Mouse (Mus musculus) forebrain, embryonic 10.5 days (tissue): ENCODE measurements around the gene Hbb-bs. TPM values are rescaled to one million over a fixed set of nuclear protein-coding genes. Genes with fewer than 3 reads are reported as not detected.
A peak's percentile ranks its signal among the peaks of the same experiment; 100 is the strongest.
"Not testable (repeated sequence)": the region's sequence is repeated elsewhere in the genome, so short reads cannot be mapped to it uniquely, and the experiment has no call there.

Source experiments
- DNase-seq: peaks from one replicate; pipeline ENCODE4 v3.0.0-alpha.2; 2017; ENCODE audit warnings: low spot score; ENCODE audit errors: extremely low spot score
- H3K27ac ChIP-seq: fragments of 300-500 bp; sonication (generic); 2 replicates; pipeline ENCODE4 v1.5.1; 2016; ENCODE audit warnings: mild to moderate bottlenecking
- H3K27me3 ChIP-seq: fragments of 300-500 bp; sonication (generic); 2 replicates; pipeline ENCODE4 v1.6.1; 2016; ENCODE audit warnings: mild to moderate bottlenecking; ENCODE audit not compliant: poor library complexity, severe bottlenecking
- H3K36me3 ChIP-seq: fragments of 300-500 bp; sonication (generic); replicated peaks from 2 replicates; pipeline ENCODE4 v1.6.1; 2016; ENCODE audit warnings: mild to moderate bottlenecking, moderate library complexity
- H3K4me1 ChIP-seq: fragments of 300-500 bp; sonication (generic); 2 replicates; pipeline ENCODE4 v1.6.1; 2016
- H3K4me3 ChIP-seq: fragments of 300-500 bp; sonication (generic); 2 replicates; pipeline ENCODE4 v1.5.1; 2016; ENCODE audit warnings: mild to moderate bottlenecking, moderate library complexity
- H3K9me3 ChIP-seq: fragments of 300-500 bp; sonication (generic); 2 replicates; pipeline ENCODE4 v1.6.1; 2016; ENCODE audit warnings: mild to moderate bottlenecking, moderate library complexity
- WGBS: fragments of 180-500 bp; shearing (Covaris S2); methylation state at CpG from one replicate; pipeline ENCODE4 v1.1.7; 2016; 5-methylcytosine and 5-hydroxymethylcytosine counted together
- polyA plus RNA-seq: library from polyadenylated mRNA; unstranded; fragments of >200 nt; fragmentation: Nextera tagmentation; extraction: Ambion mirVana; gene quantifications from 2 replicates; pipeline ENCODE4 v1.2.1, GENCODE M21; 2016

The Hbb-bs gene
- polyA plus RNA-seq, 1 experiment from 2014 or later: 102 TPM

DNA sequence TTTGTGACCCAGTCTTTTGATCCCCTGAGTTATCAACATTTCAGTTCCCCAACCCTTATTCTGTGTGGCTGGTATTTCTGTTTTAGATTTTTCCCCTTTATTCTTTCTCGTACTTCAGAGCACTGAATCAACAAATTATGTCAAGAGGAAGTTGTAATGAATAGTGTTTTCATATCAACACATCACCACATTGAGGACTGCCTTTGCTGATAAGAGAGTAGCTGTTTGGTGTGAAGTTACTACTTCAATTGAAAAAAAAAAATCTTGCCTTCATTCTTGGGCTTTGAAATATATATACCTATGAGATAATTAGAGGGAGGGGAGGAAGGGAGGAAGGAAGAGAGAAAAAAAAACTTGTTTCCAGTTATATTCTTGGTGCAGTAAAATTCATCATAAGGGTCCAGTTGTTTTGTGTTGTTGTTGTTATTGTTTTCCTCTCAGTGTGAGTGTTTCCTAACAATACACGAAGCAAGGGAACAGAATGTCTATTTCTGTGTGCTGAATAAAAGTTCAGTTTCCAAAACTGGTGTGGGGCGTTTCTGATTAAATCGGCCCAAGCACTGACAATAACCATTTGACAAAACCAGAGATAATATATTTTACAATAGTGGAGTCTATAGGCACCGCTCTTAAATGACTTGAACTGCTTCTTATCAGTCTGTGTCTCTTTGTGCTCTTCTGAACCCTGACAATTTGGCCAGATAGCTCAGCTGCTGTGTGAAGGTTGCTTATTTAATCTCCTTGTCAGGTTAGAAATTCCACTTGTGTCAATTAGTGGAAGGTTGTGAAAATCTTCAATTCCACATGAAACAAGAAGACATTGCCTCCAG lies 18.7 kb downstream of the Hbb-bs start:
- 81% methylated on average over 5 of the region's 5 CpGs for WGBS
- Histone ChIP-seq H3K4me1 (no peaks in the 10 kb centered on the region), H3K4me3 (no peak overlapping the region), H3K36me3 (no peaks in the 10 kb centered on the region), H3K27me3 (no peaks in the 10 kb centered on the region), H3K9me3 (no peaks in the 10 kb centered on the region), H3K27ac (no peak overlapping the region)
- DNase-seq: no peak

DNA sequence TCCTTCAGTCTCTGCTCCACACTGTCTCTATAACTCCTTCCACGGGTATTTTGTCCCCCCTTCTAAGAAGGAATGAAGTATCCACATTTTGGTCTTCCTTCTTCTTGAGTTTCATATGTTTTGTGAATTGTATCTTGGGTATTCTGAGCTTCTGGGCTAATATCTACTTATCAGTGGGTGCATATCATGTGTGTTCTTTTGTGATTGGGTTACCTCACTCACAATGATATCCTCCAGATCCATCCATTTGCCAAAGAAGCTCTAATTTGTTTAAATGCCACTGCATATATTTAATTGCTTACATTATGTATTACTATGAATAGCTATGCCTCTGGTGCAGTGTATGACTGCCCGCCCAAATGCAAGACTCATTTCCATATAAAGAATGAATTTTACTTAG lies 19.8 kb downstream of the Hbb-bs start:
- not testable (repeated sequence) for H3K36me3 ChIP-seq, H3K9me3 ChIP-seq, H3K27ac ChIP-seq, DNase-seq, H3K4me3 ChIP-seq, H3K27me3 ChIP-seq, H3K4me1 ChIP-seq
- WGBS: 80% methylated on average over 2 of the region's 2 CpGs

DNA sequence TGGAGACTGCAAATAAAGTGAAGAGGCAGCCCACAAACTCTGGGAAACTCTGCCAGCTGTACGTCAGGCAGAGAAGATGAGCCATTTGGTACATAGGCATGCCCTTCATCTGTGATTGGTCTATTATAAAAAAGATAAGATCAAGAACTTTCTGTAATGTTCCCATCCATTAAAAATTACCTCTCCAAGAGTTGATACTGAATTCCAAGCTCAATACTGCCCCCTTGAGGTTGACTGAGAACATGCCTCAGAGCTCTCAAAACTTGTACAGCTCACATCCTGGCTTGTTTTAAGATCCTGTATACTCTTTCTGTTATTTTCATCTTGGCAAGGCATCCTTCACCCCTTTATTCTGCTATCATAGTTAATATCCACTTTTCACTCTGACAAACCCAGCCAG lies 21.0 kb downstream of the Hbb-bs start:
- no peaks in the 10 kb centered on the region for H3K27me3 ChIP-seq
- peak; percentile 20 for DNase-seq
- no peaks in the 10 kb centered on the region for H3K36me3 ChIP-seq
- 79% methylated on average over 1 of the region's 1 CpGs for WGBS
- H3K9me3 ChIP-seq: no peaks in the 10 kb centered on the region
- no peak overlapping the region for H3K27ac ChIP-seq
- H3K4me3 ChIP-seq: no peak overlapping the region
- H3K4me1 ChIP-seq: no peaks in the 10 kb centered on the region

DNA sequence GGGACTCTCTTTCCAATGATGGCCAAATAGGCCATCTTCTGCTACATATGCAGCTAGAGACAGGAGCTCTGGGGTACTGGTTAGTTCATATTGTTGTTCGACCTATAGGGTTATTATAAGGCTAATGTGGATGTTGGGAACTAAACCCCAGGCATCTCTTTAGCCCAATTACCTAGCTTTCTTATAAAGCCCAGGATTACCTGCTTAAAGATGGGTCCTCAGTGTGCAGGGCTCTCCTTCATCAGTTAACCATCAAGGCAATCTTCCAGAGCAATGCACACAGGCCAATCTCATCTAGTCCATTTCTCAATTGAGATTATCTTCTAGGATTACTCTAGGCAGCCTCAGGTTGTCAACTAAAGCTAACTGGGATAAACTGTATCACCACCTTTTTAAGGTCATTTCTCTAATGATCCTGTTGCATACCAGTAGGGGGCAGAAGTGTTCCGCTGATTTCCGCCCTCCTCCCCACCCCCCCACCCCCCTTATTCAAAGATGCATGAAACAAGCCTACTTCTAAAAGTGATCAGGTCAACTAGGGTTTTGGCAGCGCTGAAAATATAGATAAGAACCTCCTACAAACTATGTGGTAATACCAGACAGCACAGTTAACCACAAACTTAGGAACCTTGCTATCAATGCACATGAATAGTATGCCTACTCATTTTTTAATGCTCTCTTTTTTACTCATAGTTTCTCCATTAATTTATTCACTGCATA lies 35.1 kb downstream of the Hbb-bs start:
- Histone ChIP-seq H3K4me1 (no peaks in the 10 kb centered on the region), H3K27me3 (no peaks in the 10 kb centered on the region)

DNA sequence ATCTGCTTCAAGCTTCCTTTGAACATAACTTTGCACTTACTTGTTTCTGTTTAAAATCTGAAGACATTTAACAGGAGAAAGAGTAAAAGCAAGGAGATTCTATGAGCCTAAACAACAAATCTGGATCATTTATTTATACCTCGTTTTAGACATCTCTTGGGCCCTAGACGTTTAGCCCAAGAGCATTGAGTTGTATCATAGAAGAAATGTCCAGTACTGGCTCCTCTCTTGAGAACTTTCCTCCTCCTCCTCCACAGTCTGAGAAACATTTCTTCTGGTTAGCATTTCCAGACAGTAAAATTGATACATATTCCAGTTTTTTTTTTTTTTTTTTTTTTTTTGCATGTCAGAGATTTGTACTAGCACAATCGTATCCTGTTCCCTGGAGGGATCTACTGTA lies 36.2 kb downstream of the Hbb-bs start, which contains the start of gene Olfr67:
Gene Olfr67 (minus strand): TSS at position 101 of the 400 bp plus-strand sequence.
- Histone ChIP-seq H3K27ac (no peak within 1 kb of the TSS), H3K4me1 (no peaks in the 10 kb centered on the region), H3K36me3 (no peaks in the 10 kb centered on the region), H3K9me3 (no peaks in the 10 kb centered on the region), H3K4me3 (no peak within 1 kb of the TSS), H3K27me3 (no peaks in the 10 kb centered on the region)
- no peak for DNase-seq
- 87% methylated on average over 3 of the region's 3 CpGs for WGBS

More for the DNA sequence above, 35.1 kb downstream of the Hbb-bs start:
- no peak for DNase-seq
- WGBS: 21% methylated on average over 4 of the region's 4 CpGs
- Histone ChIP-seq H3K27ac (no peak overlapping the region), H3K4me3 (no peak overlapping the region), H3K9me3 (no peaks in the 10 kb centered on the region), H3K36me3 (no peaks in the 10 kb centered on the region)

DNA sequence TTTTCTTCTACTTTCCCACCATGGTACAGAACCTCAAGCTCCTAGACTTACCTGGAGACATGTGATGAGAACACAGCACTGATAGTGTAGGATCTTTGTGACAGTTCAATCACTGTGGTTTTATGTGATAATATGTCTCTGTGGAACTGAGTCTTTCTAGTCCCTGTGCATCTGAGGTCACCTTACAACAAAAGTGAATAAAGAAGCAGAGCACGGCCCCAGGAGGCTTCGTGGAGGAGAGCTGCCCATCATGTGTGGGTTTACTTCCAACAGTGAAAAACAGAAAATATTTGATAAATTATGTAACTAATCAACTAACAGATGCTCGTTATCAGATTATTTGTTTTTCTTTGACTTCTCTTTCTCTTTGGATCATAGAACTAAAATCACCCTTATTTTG lies 48.3 kb downstream of the Hbb-bs start, which contains the start of gene Olfr68:
Gene Olfr68 (minus strand): TSS at position 101 of the 400 bp plus-strand sequence.
- H3K4me3 ChIP-seq: no peak within 1 kb of the TSS
- H3K36me3 ChIP-seq: no peaks in the 10 kb centered on the region
- H3K4me1 ChIP-seq: no peaks in the 10 kb centered on the region
- no peak within 1 kb of the TSS for H3K27ac ChIP-seq
- no peak for DNase-seq
- no peaks in the 10 kb centered on the region for H3K27me3 ChIP-seq
- WGBS: 81% methylated on average over 3 of the region's 3 CpGs
- no peaks in the 10 kb centered on the region for H3K9me3 ChIP-seq

DNA sequence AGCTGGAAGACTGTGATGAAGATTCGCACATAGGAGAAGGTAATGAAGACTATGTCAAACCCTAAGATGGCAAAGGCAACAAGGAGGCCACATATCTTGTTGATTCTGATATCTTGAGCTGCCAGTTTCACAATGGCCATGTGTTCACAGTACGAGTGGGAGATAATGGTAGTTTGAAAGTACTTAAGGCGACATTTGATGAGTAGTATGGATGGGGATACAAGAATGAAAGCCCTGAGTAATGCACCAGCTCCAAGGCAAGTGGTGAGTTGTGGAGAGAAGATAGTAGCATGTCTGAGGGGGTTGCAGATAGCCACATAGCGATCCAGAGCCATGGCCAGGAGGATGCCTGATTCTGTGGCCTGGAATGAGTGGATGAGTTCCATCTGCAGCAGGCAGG lies 50.2 kb downstream of the Hbb-bs start:
- 87% methylated on average over 4 of the region's 4 CpGs for WGBS
- H3K4me3 ChIP-seq: not testable (repeated sequence)

More for the DNA sequence above, 50.2 kb downstream of the Hbb-bs start:
- DNase-seq, H3K27me3 ChIP-seq, H3K9me3 ChIP-seq, H3K27ac ChIP-seq, H3K4me1 ChIP-seq, H3K36me3 ChIP-seq: not testable (repeated sequence)

Other genes with a start within 250 kb of the Hbb-bs start
- not detected in 2 replicates for gene Olfr618, start 238.0 kb downstream of the Hbb-bs start, polyA plus RNA-seq
- gene Olfr619, start 227.5 kb downstream of the Hbb-bs start, polyA plus RNA-seq: not detected in 2 replicates
- gene Olfr620, start 215.6 kb downstream of the Hbb-bs start, polyA plus RNA-seq: not detected in 2 replicates
- not detected in 2 replicates for gene Olfr622, start 185.4 kb downstream of the Hbb-bs start, polyA plus RNA-seq
- gene Olfr623, start 164.4 kb downstream of the Hbb-bs start, polyA plus RNA-seq: not detected in 2 replicates
- 0.04 TPM in 2 replicates for gene Olfr624, start 156.9 kb downstream of the Hbb-bs start, polyA plus RNA-seq
- not detected in 2 replicates for gene Olfr625-ps1, start 145.4 kb downstream of the Hbb-bs start, polyA plus RNA-seq
- gene Olfr243, start 113.4 kb downstream of the Hbb-bs start, polyA plus RNA-seq: not detected in 2 replicates
- gene Olfr628, start 97.7 kb downstream of the Hbb-bs start, polyA plus RNA-seq: not detected in 2 replicates
- not detected in 2 replicates for gene Olfr629, start 83.2 kb downstream of the Hbb-bs start, polyA plus RNA-seq
- not detected in 2 replicates for gene Olfr630, start 70.8 kb downstream of the Hbb-bs start, polyA plus RNA-seq
- not detected in 2 replicates for gene Olfr69, start 56.5 kb downstream of the Hbb-bs start, polyA plus RNA-seq
- not detected in 2 replicates for gene Olfr68, start 48.4 kb downstream of the Hbb-bs start, polyA plus RNA-seq
- gene Olfr67, start 36.3 kb downstream of the Hbb-bs start, polyA plus RNA-seq: not detected in 2 replicates
- gene Hbb-bt, start 14.1 kb downstream of the Hbb-bs start, polyA plus RNA-seq: 183 and 303 TPM in 2 replicates
- 0.37 and 0.52 TPM in 2 replicates for gene Hbb-bh2, start 12.4 kb upstream of the Hbb-bs start, polyA plus RNA-seq
- gene Hbb-bh1, start 15.1 kb upstream of the Hbb-bs start, polyA plus RNA-seq: 4,104 and 5,437 TPM in 2 replicates
- gene Hbb-y, start 25.1 kb upstream of the Hbb-bs start, polyA plus RNA-seq: 8,184 and 11,241 TPM in 2 replicates
- not detected in 2 replicates for gene Olfr66, start 58.2 kb upstream of the Hbb-bs start, polyA plus RNA-seq
- gene Olfr64, start 66.4 kb upstream of the Hbb-bs start, polyA plus RNA-seq: not detected in 2 replicates
- gene Olfr65, start 75.4 kb upstream of the Hbb-bs start, polyA plus RNA-seq: not detected in 2 replicates
- gene Olfr631, start 100.7 kb upstream of the Hbb-bs start, polyA plus RNA-seq: not detected in 2 replicates
- gene Olfr632, start 106.3 kb upstream of the Hbb-bs start, polyA plus RNA-seq: not detected in 2 replicates
- not detected in 2 replicates for gene Olfr633, start 116.3 kb upstream of the Hbb-bs start, polyA plus RNA-seq
- gene Olfr635, start 143.1 kb upstream of the Hbb-bs start, polyA plus RNA-seq: 0.02 TPM in 1 of 2 replicates, not detected in the other
- gene Olfr638, start 170.7 kb upstream of the Hbb-bs start, polyA plus RNA-seq: not detected in 2 replicates
- gene Olfr639, start 189.2 kb upstream of the Hbb-bs start, polyA plus RNA-seq: 0.02 TPM in 1 of 2 replicates, not detected in the other
- gene Olfr640, start 197.5 kb upstream of the Hbb-bs start, polyA plus RNA-seq: not detected in 2 replicates
- not detected in 2 replicates for gene Olfr641, start 207.3 kb upstream of the Hbb-bs start, polyA plus RNA-seq
- gene Olfr642, start 224.6 kb upstream of the Hbb-bs start, polyA plus RNA-seq: not detected in 2 replicates
- gene 4930516K23Rik, start 233.3 kb upstream of the Hbb-bs start, polyA plus RNA-seq: not detected in 2 replicates
- gene Olfr644, start 243.8 kb upstream of the Hbb-bs start, polyA plus RNA-seq: not detected in 2 replicates